Mouse (Mus musculus) spleen, adult 2 months (tissue): ENCODE data around the gene Nuf2. TPM values are rescaled to one million over a fixed set of nuclear protein-coding genes. Genes with fewer than 3 reads are reported as not detected.

Experiments
- DNase-seq, 2 experiments: peaks; one replicate each; pipeline versions ENCODE4 v3.0.0 to v3.0.0-alpha.2; 2012 to 2021; ENCODE audit warnings: low spot score in 2 of 2, low read depth in 1 of 2
- H3K27ac ChIP-seq: fragments of 200-500 bp; 2 replicates; pipeline ENCODE4 v1.5.1; 2012; ENCODE audit warnings: low read length, inconsistent platforms; ENCODE audit not compliant: insufficient read depth
- H3K27me3 ChIP-seq: fragments of 200-500 bp; 2 replicates; pipeline ENCODE4 v1.6.1; 2012; ENCODE audit warnings: mild to moderate bottlenecking, moderate library complexity, low read length, inconsistent platforms; ENCODE audit not compliant: control insufficient read depth, insufficient read depth
- H3K36me3 ChIP-seq: fragments of 200-500 bp; 2 replicates; pipeline ENCODE4 v1.6.1; 2012; ENCODE audit warnings: mild to moderate bottlenecking, low read length, inconsistent platforms; ENCODE audit not compliant: control insufficient read depth, insufficient read depth
- H3K4me1 ChIP-seq: fragments of 200-500 bp; 2 replicates; pipeline ENCODE4 v1.6.1; 2011; ENCODE audit warnings: inconsistent platforms; ENCODE audit not compliant: control insufficient read depth, insufficient read depth, insufficient read length
- H3K4me3 ChIP-seq: fragments of 200-500 bp; 2 replicates; pipeline ENCODE4 v1.5.1; 2011; ENCODE audit warnings: mild to moderate bottlenecking, inconsistent platforms; ENCODE audit not compliant: insufficient read depth, insufficient read length; ENCODE audit errors: extremely low read depth
- CTCF ChIP-seq: fragments of 200-500 bp; IDR thresholded peaks from 2 replicates; pipeline ENCODE4 v1.5.1; 2011; ENCODE audit warnings: mild to moderate bottlenecking, inconsistent platforms; ENCODE audit not compliant: insufficient read depth, insufficient read length, insufficient replicate concordance; ENCODE audit errors: extremely low read depth
- POLR2A ChIP-seq: fragments of 200-500 bp; IDR thresholded peaks from 2 replicates; pipeline ENCODE4 v1.6.1; 2011; ENCODE audit warnings: low read depth, low read length, inconsistent platforms
- WGBS: fragments of 180-500 bp; shearing (Covaris S2); methylation state at CpG from one replicate; pipeline ENCODE4 v1.1.7; 2018; 5-methylcytosine and 5-hydroxymethylcytosine counted together
- polyA plus RNA-seq: library from polyadenylated mRNA; depleted of rRNA; stranded (reverse); fragments of >200 nt; gene quantifications from 2 replicates; pipeline ENCODE4 v1.2.3, GENCODE M21; 2012; rRNA removed

Nuf2 gene
- polyA plus RNA-seq, 1 experiment: 1.4 TPM

DNA sequence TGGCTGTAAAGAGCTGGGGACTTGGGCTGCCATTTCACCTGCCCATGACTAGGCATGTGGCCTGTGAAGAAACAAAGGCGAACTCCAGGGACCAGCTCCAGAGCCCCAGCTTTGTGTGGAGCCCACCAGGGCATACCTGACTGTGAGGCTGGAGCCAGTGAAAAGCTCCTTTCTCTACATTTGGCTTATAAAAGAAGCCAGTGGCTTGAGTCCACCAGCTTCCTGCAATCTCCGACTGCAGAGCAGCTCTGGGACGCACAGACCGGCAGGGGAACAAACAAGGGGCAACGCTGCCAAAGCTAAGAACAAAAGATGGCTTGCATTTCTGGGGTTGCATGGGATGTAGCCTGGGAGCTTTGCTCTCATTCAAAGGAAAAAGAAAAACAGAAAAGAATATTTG lies 63.5 kb downstream of the Nuf2 start:
- no peaks in the 10 kb centered on the region for H3K27me3 ChIP-seq
- H3K27ac ChIP-seq: no peak overlapping the region
- DNase-seq: no peak
- 94% methylated on average over 5 of the region's 5 CpGs for WGBS
- no peaks in the 10 kb centered on the region for H3K4me1 ChIP-seq
- TF ChIP-seq CTCF (no peak), POLR2A (no peak)
- H3K36me3 ChIP-seq: no peaks in the 10 kb centered on the region
- no peak overlapping the region for H3K4me3 ChIP-seq

DNA sequence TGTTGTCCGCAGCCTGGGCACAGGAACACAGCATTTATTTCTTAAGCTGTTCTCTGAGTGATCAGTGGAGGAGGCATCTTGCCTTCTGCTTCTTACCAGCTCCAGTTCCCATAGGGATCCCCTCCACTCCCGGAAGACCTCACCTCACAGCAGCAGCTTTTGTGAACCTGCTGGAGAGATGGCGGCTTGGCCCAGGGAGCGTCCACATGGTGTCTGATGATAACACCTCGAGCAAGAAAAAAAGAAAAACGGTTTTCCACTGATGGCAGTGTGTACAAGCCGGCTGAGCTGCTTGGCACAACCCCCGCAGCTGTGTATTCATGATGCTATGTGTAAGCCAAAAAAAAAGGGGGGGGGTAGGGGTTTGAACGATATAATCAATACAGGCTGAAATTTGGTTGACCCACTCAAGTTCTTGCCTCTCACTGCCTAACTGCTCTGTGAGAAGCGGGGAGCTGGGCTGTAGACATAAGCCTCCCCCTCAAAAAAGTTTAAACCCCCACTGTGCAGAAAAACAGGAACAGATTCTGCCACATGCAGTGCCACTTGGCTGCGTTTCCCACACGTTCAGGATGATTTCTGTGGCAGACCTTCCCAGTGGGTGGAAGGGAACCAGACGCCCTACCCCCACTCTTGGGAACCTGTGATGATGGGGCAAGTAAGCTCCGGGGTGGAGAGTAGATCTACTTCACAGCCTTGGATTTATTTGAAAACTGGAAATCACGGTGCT lies 68.7 kb downstream of the Nuf2 start:
- H3K27me3 ChIP-seq: no peaks in the 10 kb centered on the region
- TF ChIP-seq POLR2A: no peak
- no peak overlapping the region for H3K4me3 ChIP-seq
- H3K4me1 ChIP-seq: no peaks in the 10 kb centered on the region
- DNase-seq: no peak
- no peaks in the 10 kb centered on the region for H3K36me3 ChIP-seq
- WGBS: 72% methylated on average over 15 of the region's 15 CpGs
- H3K27ac ChIP-seq: no peak overlapping the region

DNA sequence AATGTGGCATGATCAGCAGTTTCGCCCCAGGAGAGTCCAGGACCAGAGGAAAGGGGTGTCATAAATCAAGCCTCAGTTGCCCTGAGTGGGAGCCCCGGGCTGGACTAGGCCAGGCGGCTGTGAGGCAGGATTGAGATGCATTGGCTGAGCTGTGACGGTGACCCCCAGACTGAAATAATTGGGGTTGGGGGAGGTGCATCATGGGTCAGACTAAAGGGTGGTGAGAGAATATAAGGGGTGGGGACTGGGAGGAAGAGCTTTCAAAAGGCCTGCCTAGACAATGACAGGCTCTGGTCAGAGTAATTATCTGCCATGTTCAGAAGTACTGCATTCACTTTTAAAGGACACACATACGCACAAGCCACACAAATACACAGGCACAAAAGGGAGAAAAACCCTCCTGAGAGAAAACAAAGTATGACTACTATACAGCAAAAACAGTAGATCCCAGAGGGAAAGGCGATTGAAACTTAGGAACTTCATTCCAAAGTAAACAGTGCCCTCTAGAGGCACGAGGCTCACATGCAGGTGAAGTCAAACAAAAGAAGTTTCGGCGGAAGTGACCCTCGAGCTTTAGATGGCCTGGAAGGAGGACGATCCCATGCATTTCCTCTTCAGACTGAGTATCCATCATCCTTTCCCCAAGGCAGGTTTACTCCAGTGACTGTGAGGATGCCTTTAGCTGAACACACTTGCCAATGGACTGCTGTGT lies 72.0 kb downstream of the Nuf2 start:
- no peaks in the 10 kb centered on the region for H3K27me3 ChIP-seq
- H3K4me1 ChIP-seq: no peaks in the 10 kb centered on the region
- no peak overlapping the region for H3K27ac ChIP-seq
- no peaks in the 10 kb centered on the region for H3K36me3 ChIP-seq
- H3K4me3 ChIP-seq: no peak overlapping the region
- TF ChIP-seq POLR2A (no peak), CTCF (peak; percentile 19; the same call in 1 of the 2 replicates)
- 30% methylated on average over 11 of the region's 11 CpGs for WGBS
- no peak for DNase-seq

Other genes starting within 250 kb of the Nuf2 start
- 0.63 and 0.74 TPM in 2 replicates for gene Rgs5, start 124.0 kb upstream of the Nuf2 start, polyA plus RNA-seq
- gene Rgs4, start 216.2 kb upstream of the Nuf2 start, polyA plus RNA-seq: 0.26 and 0.33 TPM in 2 replicates